ENCODE assay signal across 9 mouse cellular contexts in the genomic region with DNA sequence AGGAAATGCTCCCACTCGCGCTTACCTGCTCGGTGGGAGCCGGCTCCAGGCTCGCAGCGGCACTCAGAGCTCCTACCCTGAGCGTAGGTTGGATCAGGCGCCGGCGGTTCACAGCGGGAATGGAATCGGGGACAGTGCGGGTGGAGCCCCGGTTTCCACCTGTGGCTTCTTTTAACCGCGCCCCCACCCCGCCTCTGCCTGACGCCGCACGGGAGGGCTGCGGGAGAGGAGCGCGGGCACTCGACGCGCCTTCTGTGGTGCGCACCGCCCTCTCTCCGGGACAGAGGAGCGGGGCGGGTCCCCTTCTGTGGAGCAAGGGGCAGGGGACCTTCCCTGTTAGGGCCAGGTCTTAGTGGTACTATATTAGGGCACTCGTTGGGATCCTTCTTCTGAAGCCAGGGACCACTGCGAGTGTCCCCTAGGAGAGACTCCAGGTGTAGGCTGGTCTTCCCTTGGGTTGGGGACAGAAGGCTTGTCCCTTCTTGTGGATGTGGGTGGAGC. TPM values are rescaled to one million over a fixed set of nuclear protein-coding genes. Genes with fewer than 3 reads are reported as not detected.
DNase-seq lines count a peak whose midpoint lies in the region; TF ChIP-seq lines count a peak whose summit lies in the region.
"Had no signal": no experiment of that assay in that cellular context is flagged by ENCODE, and none has a peak within 500 bp of the region (broad histone marks: within the 10 kb centered on the region; RNA-seq: fewer than 3 reads in every experiment).

Gene Gjb6 (minus strand): TSS at position 451 of the 501 bp plus-strand sequence.

- H3K27ac ChIP-seq in heart, embryonic 10.5 days = no peak within 1 kb of the TSS
- H3K27ac ChIP-seq in olfactory bulb, adult 2 months (ENCODE audit: insufficient read depth, low read depth, low read length) = peak within 1 kb of the TSS; percentile 24

- no peak for DNase-seq in heart, embryonic 10.5 days (ENCODE audit: low spot score)
- DNase-seq in heart, adult 11 months = no peak
- peak; percentile 37 for DNase-seq in urinary bladder, adult 2 months (ENCODE audit: low spot score)
- DNase-seq in urinary bladder, postnatal 10 days (ENCODE audit: low spot score) = no peak
- DNase-seq in left cerebral cortex, postnatal 25 days (ENCODE audit: low spot score in 2 of 2) = peak; percentile 12 to 22
- DNase-seq in ovary, postnatal 10 days (ENCODE audit: low spot score) = no peak
- DNase-seq in spleen, postnatal 36 days (ENCODE audit: low spot score in 2 of 2) = no peak

- intact Hi-C loops in left cerebral cortex, postnatal 25 days (cut with DNase I) = loop anchor here (2.0 kb wide), 1 partner anchor 18 kb away; the partner anchor contains the start of gene Gm4491

- no peak for TF ChIP-seq POLR2A in olfactory bulb, adult 2 months (IDR thresholded peaks at IDR 0.05; ENCODE audit: insufficient read depth, low read depth, low read length)

- 3% methylated on average over 33 of the region's 33 CpGs for WGBS in heart, embryonic 10.5 days
- WGBS in olfactory bulb, adult 2 months = 3% methylated on average over 33 of the region's 33 CpGs

- H3K9me3 ChIP-seq in heart, embryonic 10.5 days = no peaks in the 10 kb centered on the region

- H3K27me3 ChIP-seq in heart, embryonic 10.5 days (ENCODE audit: insufficient read depth, poor library complexity, severe bottlenecking) = peaks cover 90% of the 10 kb centered on the region

- H3K4me3 ChIP-seq in heart, embryonic 10.5 days = peak within 1 kb of the TSS; percentile 54
- peak within 1 kb of the TSS; percentile 40 for H3K4me3 ChIP-seq in olfactory bulb, adult 2 months (ENCODE audit: insufficient read depth, low read depth, low read length)

- no peak for TF ChIP-seq CTCF in olfactory bulb, adult 2 months (IDR thresholded peaks at IDR 0.05; ENCODE audit: insufficient read depth, low read depth, low read length)

- peaks cover 11% of the 10 kb centered on the region for H3K4me1 ChIP-seq in heart, embryonic 10.5 days
- H3K4me1 ChIP-seq in olfactory bulb, adult 2 months (ENCODE audit: control insufficient read depth, insufficient read depth, low read length) = peaks cover 8% of the 10 kb centered on the region

- H3K36me3 ChIP-seq in heart, embryonic 10.5 days = no peaks in the 10 kb centered on the region

RNA-seq across cellular contexts. Expression of gene Gjb6, which starts in this region (rescaled TPM):
- 0.15 and 0.89 TPM in 2 replicates for polyA plus RNA-seq in heart, embryonic 10.5 days (2016; fragmentation: Nextera tagmentation; extraction: Ambion mirVana)
- 55.0 and 56.2 TPM in 2 replicates for polyA plus RNA-seq in urinary bladder, adult 2 months (2012; rRNA removed)
- 100 to 1,000 TPM in 1 of 2 experiments, 10 to 100 TPM in 1; 98.3 to 106 TPM for total RNA-seq in left cerebral cortex, postnatal 25 days (2021)
- polyA plus RNA-seq in olfactory bulb, adult 2 months (2012; ENCODE audit: insufficient read depth, insufficient read length, low replicate concordance, missing spikeins) = not detected in 2 replicates
- total RNA-seq: CH12.LX had no signal

Comparison
In these comparisons a context has a peak if more than half of its experiments do, and no peak if none do; other contexts are left out.
1. RNA of gene Gjb6 (polyA plus RNA-seq): 55.0 to 56.2 TPM in urinary bladder, adult 2 months and not detected in olfactory bulb, adult 2 months; 0.15 to 0.89 TPM in heart, embryonic 10.5 days; every median in the first group is over 10 times any median in the second.
2. DNase-seq: peak in urinary bladder, adult 2 months (single experiment) and left cerebral cortex, postnatal 25 days (2 of 2); none in heart, embryonic 10.5 days (single experiment), heart, adult 11 months (single experiment), urinary bladder, postnatal 10 days (single experiment), ovary, postnatal 10 days (single experiment) and spleen, postnatal 36 days (0 of 2).